Mouse (Mus musculus): ENCODE measurements around the gene Lhx6.

DNA sequence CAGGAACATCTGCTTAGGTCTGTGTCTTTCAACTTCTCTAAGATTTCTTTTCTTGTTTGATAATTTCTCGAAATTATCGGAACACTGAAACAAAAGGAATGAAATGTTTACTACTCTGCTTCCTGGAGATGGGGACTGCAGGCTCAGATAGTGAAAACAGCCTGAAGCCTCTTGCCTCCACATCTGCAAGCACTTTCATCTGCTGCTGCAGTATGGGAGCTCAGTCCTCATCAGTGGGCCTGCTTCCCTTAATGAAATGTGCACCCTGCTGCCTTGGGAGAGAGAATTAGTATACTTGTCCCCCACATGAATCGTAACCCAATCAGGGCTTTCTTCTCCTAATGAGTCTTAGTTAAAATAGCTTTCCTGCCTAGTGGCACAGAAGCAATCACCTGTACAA lies 23.8 kb upstream of the Lhx6 start:
- no peak for TF ChIP-seq CTCF (conservative IDR thresholded peaks at IDR 0.05 in 1 of 2, IDR thresholded peaks at IDR 0.05 in 1 of 2; ENCODE audit: low read depth in 2 of 2, low read length in 2 of 2)
- TF ChIP-seq JUND (conservative IDR thresholded peaks at IDR 0.05; ENCODE audit: low read depth, low read length): no peak

Data from CH12.LX (cell line).